Mouse (Mus musculus): ENCODE data around the gene Prpf4. TPM values are rescaled to one million over a fixed set of nuclear protein-coding genes. Genes with fewer than 3 reads are reported as not detected.

The Prpf4 gene
- polyA plus RNA-seq, 1 experiment from 2014 or later: 15.0 TPM

- WGBS: 74% methylated on average over 3 of the region's 3 CpGs
- Histone ChIP-seq H3K27me3 (ENCODE audit: control insufficient read depth, insufficient read depth, low read length) (no peaks in the 10 kb centered on the region), H3K27ac (ENCODE audit: low read length) (no peak overlapping the region), H3K9ac (ENCODE audit: low read length) (no peak overlapping the region), H3K4me1 (ENCODE audit: control insufficient read depth, insufficient read depth, low read length) (no peaks in the 10 kb centered on the region), H3K9me3 (replicated peaks; ENCODE audit: control insufficient read depth, low read length) (no peaks in the 10 kb centered on the region), H3K36me3 (ENCODE audit: control insufficient read depth, insufficient read depth) (peaks cover 65% of the 10 kb centered on the region), H3K4me2 (ENCODE audit: low read depth, low read length) (no peak overlapping the region), H3K4me3 (ENCODE audit: low read length) (no peak overlapping the region)
- no peak for ATAC-seq (replicated peaks; ENCODE audit: extremely low read depth, insufficient read depth, low FRiP score)
Observed at GRCm38 (mm10) chr4:62398956-62399355, 9.6 kb upstream of the Prpf4 start.

- Histone ChIP-seq H3K4me2 (ENCODE audit: low read depth, low read length) (no peak overlapping the region), H3K27ac (ENCODE audit: low read length) (no peak overlapping the region), H3K4me3 (ENCODE audit: low read length) (no peak overlapping the region), H3K9ac (ENCODE audit: low read length) (no peak overlapping the region), H3K36me3 (ENCODE audit: control insufficient read depth, insufficient read depth) (peaks cover 16% of the 10 kb centered on the region), H3K4me1 (ENCODE audit: control insufficient read depth, insufficient read depth, low read length) (peaks cover 20% of the 10 kb centered on the region), H3K27me3 (ENCODE audit: control insufficient read depth, insufficient read depth, low read length) (no peaks in the 10 kb centered on the region), H3K9me3 (replicated peaks; ENCODE audit: control insufficient read depth, low read length) (no peaks in the 10 kb centered on the region)
- ATAC-seq (replicated peaks; ENCODE audit: extremely low read depth, insufficient read depth, low FRiP score): no peak
- WGBS: 83% methylated on average over 4 of the region's 4 CpGs
Observed at GRCm38 (mm10) chr4:62406133-62406532, 2.5 kb upstream of the Prpf4 start.

GRCm38 (mm10) chr4:62407730-62408582 lies 641 bp upstream of the Prpf4 start:
- no peaks in the 10 kb centered on the region for H3K27me3 ChIP-seq (ENCODE audit: control insufficient read depth, insufficient read depth, low read length)
- WGBS: under 1% methylated on average over 35 of the region's 35 CpGs
- ATAC-seq (replicated peaks; ENCODE audit: extremely low read depth, insufficient read depth, low FRiP score): peak; percentile 28

GRCm38 (mm10) chr4:62409615-62410014 lies 1.0 kb downstream of the Prpf4 start:
- H3K9ac ChIP-seq (ENCODE audit: low read length): peak overlapping the region; percentile 95
- peak overlapping the region; percentile 93 for H3K27ac ChIP-seq (ENCODE audit: low read length)
- no peak for ATAC-seq (replicated peaks; ENCODE audit: extremely low read depth, insufficient read depth, low FRiP score)
- peaks cover 17% of the 10 kb centered on the region for H3K36me3 ChIP-seq (ENCODE audit: control insufficient read depth, insufficient read depth)
- H3K4me3 ChIP-seq (ENCODE audit: low read length): peak overlapping the region; percentile 88
- H3K9me3 ChIP-seq (replicated peaks; ENCODE audit: control insufficient read depth, low read length): no peaks in the 10 kb centered on the region
- H3K4me2 ChIP-seq (ENCODE audit: low read depth, low read length): peak overlapping the region; percentile 61
- H3K4me1 ChIP-seq (ENCODE audit: control insufficient read depth, insufficient read depth, low read length): peaks cover 20% of the 10 kb centered on the region
- H3K27me3 ChIP-seq (ENCODE audit: control insufficient read depth, insufficient read depth, low read length): no peaks in the 10 kb centered on the region
- 31% methylated on average over 6 of the region's 6 CpGs for WGBS

More at GRCm38 (mm10) chr4:62407730-62408582, 641 bp upstream of the Prpf4 start:
- Histone ChIP-seq H3K36me3 (ENCODE audit: control insufficient read depth, insufficient read depth) (peaks cover 13% of the 10 kb centered on the region), H3K27ac (ENCODE audit: low read length) (peak overlapping the region; percentile 90), H3K4me2 (ENCODE audit: low read depth, low read length) (peak overlapping the region; percentile 60), H3K4me1 (ENCODE audit: control insufficient read depth, insufficient read depth, low read length) (peaks cover 20% of the 10 kb centered on the region), H3K4me3 (ENCODE audit: low read length) (peak overlapping the region; percentile 88), H3K9me3 (replicated peaks; ENCODE audit: control insufficient read depth, low read length) (no peaks in the 10 kb centered on the region), H3K9ac (ENCODE audit: low read length) (peak overlapping the region; percentile 91)

GRCm38 (mm10) chr4:62410325-62410724 lies 1.7 kb downstream of the Prpf4 start:
- Histone ChIP-seq H3K4me2 (ENCODE audit: low read depth, low read length) (peak overlapping the region; percentile 61), H3K4me3 (ENCODE audit: low read length) (peak overlapping the region; percentile 88; the same call in 1 of the 2 replicates), H3K27ac (ENCODE audit: low read length) (no peak overlapping the region), H3K9me3 (replicated peaks; ENCODE audit: control insufficient read depth, low read length) (no peaks in the 10 kb centered on the region), H3K36me3 (ENCODE audit: control insufficient read depth, insufficient read depth) (peaks cover 25% of the 10 kb centered on the region), H3K27me3 (ENCODE audit: control insufficient read depth, insufficient read depth, low read length) (no peaks in the 10 kb centered on the region), H3K9ac (ENCODE audit: low read length) (0 out of 2 replicates have a peak overlapping the region, but pooled peaks have one; percentile 15), H3K4me1 (ENCODE audit: control insufficient read depth, insufficient read depth, low read length) (peaks cover 20% of the 10 kb centered on the region)
- no peak for ATAC-seq (replicated peaks; ENCODE audit: extremely low read depth, insufficient read depth, low FRiP score)
- WGBS: 83% methylated on average over 2 of the region's 2 CpGs

- peaks cover 16% of the 10 kb centered on the region for H3K4me1 ChIP-seq (ENCODE audit: control insufficient read depth, insufficient read depth, low read length)
- H3K36me3 ChIP-seq (ENCODE audit: control insufficient read depth, insufficient read depth): peaks cover 36% of the 10 kb centered on the region
- no peak overlapping the region for H3K4me3 ChIP-seq (ENCODE audit: low read length)
- no peaks in the 10 kb centered on the region for H3K27me3 ChIP-seq (ENCODE audit: control insufficient read depth, insufficient read depth, low read length)
- no peak for ATAC-seq (replicated peaks; ENCODE audit: extremely low read depth, insufficient read depth, low FRiP score)
- no peaks in the 10 kb centered on the region for H3K9me3 ChIP-seq (replicated peaks; ENCODE audit: control insufficient read depth, low read length)
- no peak overlapping the region for H3K9ac ChIP-seq (ENCODE audit: low read length)
- H3K4me2 ChIP-seq (ENCODE audit: low read depth, low read length): no peak overlapping the region
- H3K27ac ChIP-seq (ENCODE audit: low read length): no peak overlapping the region
- WGBS: 87% methylated on average over 10 of the region's 10 CpGs
Observed at GRCm38 (mm10) chr4:62411606-62412005, 3.0 kb downstream of the Prpf4 start.

- Histone ChIP-seq H3K9ac (ENCODE audit: low read length) (no peak overlapping the region), H3K4me2 (ENCODE audit: low read depth, low read length) (no peak overlapping the region), H3K27me3 (ENCODE audit: control insufficient read depth, insufficient read depth, low read length) (no peaks in the 10 kb centered on the region), H3K27ac (ENCODE audit: low read length) (no peak overlapping the region), H3K4me3 (ENCODE audit: low read length) (no peak overlapping the region), H3K4me1 (ENCODE audit: control insufficient read depth, insufficient read depth, low read length) (no peaks in the 10 kb centered on the region), H3K9me3 (replicated peaks; ENCODE audit: control insufficient read depth, low read length) (no peaks in the 10 kb centered on the region), H3K36me3 (ENCODE audit: control insufficient read depth, insufficient read depth) (peaks cover 83% of the 10 kb centered on the region)
- 93% methylated on average over 8 of the region's 8 CpGs for WGBS
- ATAC-seq (replicated peaks; ENCODE audit: extremely low read depth, insufficient read depth, low FRiP score): no peak
Observed at GRCm38 (mm10) chr4:62418448-62418847, 9.9 kb downstream of the Prpf4 start.

GRCm38 (mm10) chr4:62419091-62419490 lies 10.5 kb downstream of the Prpf4 start:
- H3K9ac ChIP-seq (ENCODE audit: low read length): no peak overlapping the region
- no peak overlapping the region for H3K4me2 ChIP-seq (ENCODE audit: low read depth, low read length)
- no peaks in the 10 kb centered on the region for H3K4me1 ChIP-seq (ENCODE audit: control insufficient read depth, insufficient read depth, low read length)
- H3K27me3 ChIP-seq (ENCODE audit: control insufficient read depth, insufficient read depth, low read length): no peaks in the 10 kb centered on the region
- H3K4me3 ChIP-seq (ENCODE audit: low read length): no peak overlapping the region
- peaks cover 89% of the 10 kb centered on the region for H3K36me3 ChIP-seq (ENCODE audit: control insufficient read depth, insufficient read depth)
- H3K9me3 ChIP-seq (replicated peaks; ENCODE audit: control insufficient read depth, low read length): no peaks in the 10 kb centered on the region
- 92% methylated on average over 6 of the region's 6 CpGs for WGBS
- no peak overlapping the region for H3K27ac ChIP-seq (ENCODE audit: low read length)
- no peak for ATAC-seq (replicated peaks; ENCODE audit: extremely low read depth, insufficient read depth, low FRiP score)

GRCm38 (mm10) chr4:62425891-62426290 lies 17.3 kb downstream of the Prpf4 start:
- H3K9ac ChIP-seq (ENCODE audit: low read length): no peak overlapping the region
- H3K36me3 ChIP-seq (ENCODE audit: control insufficient read depth, insufficient read depth): peaks cover 39% of the 10 kb centered on the region
- H3K4me1 ChIP-seq (ENCODE audit: control insufficient read depth, insufficient read depth, low read length): no peaks in the 10 kb centered on the region
- no peak for ATAC-seq (replicated peaks; ENCODE audit: extremely low read depth, insufficient read depth, low FRiP score)
- H3K9me3 ChIP-seq (replicated peaks; ENCODE audit: control insufficient read depth, low read length): no peaks in the 10 kb centered on the region
- H3K4me2 ChIP-seq (ENCODE audit: low read depth, low read length): no peak overlapping the region
- H3K27me3 ChIP-seq (ENCODE audit: control insufficient read depth, insufficient read depth, low read length): no peaks in the 10 kb centered on the region
- H3K4me3 ChIP-seq (ENCODE audit: low read length): no peak overlapping the region
- no peak overlapping the region for H3K27ac ChIP-seq (ENCODE audit: low read length)
- WGBS: 93% methylated on average over 4 of the region's 4 CpGs
